9 mouse cellular contexts compared by ENCODE assay signal in the genomic region with DNA sequence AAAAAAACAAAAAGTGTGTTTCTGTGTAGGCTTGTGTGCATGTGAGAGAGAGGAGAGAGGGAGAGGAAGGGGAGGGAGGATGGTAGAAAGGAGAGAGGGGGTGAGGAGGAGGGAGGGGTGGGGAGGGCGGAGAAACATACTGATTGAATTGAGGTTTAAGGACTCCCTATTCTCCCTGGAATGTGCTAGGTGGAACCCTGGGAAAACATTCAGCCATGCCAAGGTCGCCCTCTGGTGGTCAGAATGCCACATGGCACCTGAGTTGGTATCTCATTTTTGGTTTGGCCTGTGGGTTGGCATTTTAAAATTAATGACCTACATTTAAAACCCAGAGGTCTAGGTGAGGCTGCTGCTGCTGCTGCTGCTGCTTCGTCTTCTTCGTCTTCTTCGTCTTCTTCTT.
A peak's percentile ranks its signal among the peaks of the same experiment; 100 is the strongest.
DNase-seq lines count a peak whose midpoint lies in the region; ATAC-seq lines count a peak whose summit lies in the region.
"Had no signal": no experiment of that assay in that cellular context is flagged by ENCODE, and none has a peak within 500 bp of the region (broad histone marks: within the 10 kb centered on the region; RNA-seq: fewer than 3 reads in every experiment).

No protein-coding gene starts in this region.

- DNase-seq in heart, adult 18-20 months: peak; percentile 55 to 85
- peak; percentile 13 for DNase-seq in MN1 (ENCODE audit: low spot score)
- peak; percentile 66 for DNase-seq in cerebellum, adult 9-10 months
- peak; percentile 43 to 46 for DNase-seq in gastrocnemius, postnatal 36 days
- peak; percentile 84 to 85 for DNase-seq in layer of hippocampus, postnatal 10 days (ENCODE audit: low spot score in 2 of 2)
- peak; percentile 52 to 73 for DNase-seq in lung, postnatal 4 days

- no peak overlapping the region for H3K27ac ChIP-seq in heart, embryonic 12.5 days (ENCODE audit: poor library complexity, severe bottlenecking)
- no peak overlapping the region for H3K27ac ChIP-seq in stomach, embryonic 16.5 days (ENCODE audit: low read length)

- intact Hi-C loops in gastrocnemius, postnatal 36 days (cut with DNase I): no loop called here

- H3K27me3 ChIP-seq in heart, embryonic 12.5 days (replicated peaks): no peaks in the 10 kb centered on the region; the same call in 1 of the 2 replicates
- H3K27me3 ChIP-seq in stomach, embryonic 16.5 days (ENCODE audit: control insufficient read depth, insufficient read depth, low read length): no peaks in the 10 kb centered on the region

- H3K9me3 ChIP-seq in heart, embryonic 12.5 days (replicated peaks): no peaks in the 10 kb centered on the region
- H3K9me3 ChIP-seq in stomach, embryonic 16.5 days (replicated peaks; ENCODE audit: control insufficient read depth, low read length): no peaks in the 10 kb centered on the region

- H3K4me3 ChIP-seq in heart, embryonic 12.5 days: no peak overlapping the region
- no peak overlapping the region for H3K4me3 ChIP-seq in stomach, embryonic 16.5 days (replicated peaks; ENCODE audit: low read length)
- H3K4me3 ChIP-seq: myocyte had no signal

- H3K36me3 ChIP-seq in heart, embryonic 12.5 days: no peaks in the 10 kb centered on the region
- H3K36me3 ChIP-seq in stomach, embryonic 16.5 days (ENCODE audit: control insufficient read depth, insufficient read depth, low read length): no peaks in the 10 kb centered on the region

- no peaks in the 10 kb centered on the region for H3K4me1 ChIP-seq in heart, embryonic 12.5 days (replicated peaks)
- H3K4me1 ChIP-seq in stomach, embryonic 16.5 days (ENCODE audit: control insufficient read depth, insufficient read depth, low read length): no peaks in the 10 kb centered on the region

- no peak for ATAC-seq in heart, embryonic 12.5 days (ENCODE audit: insufficient number of reproducible peaks, low FRiP score)
- 0 out of 2 replicates have a peak, but pooled peaks have one; percentile 50 for ATAC-seq in stomach, embryonic 16.5 days (ENCODE audit: insufficient read depth, low FRiP score)

- no peak overlapping the region for H3K9ac ChIP-seq in heart, embryonic 12.5 days
- no peak overlapping the region for H3K9ac ChIP-seq in stomach, embryonic 16.5 days (ENCODE audit: low read length)

- WGBS in heart, embryonic 12.5 days: 15% methylated on average over 5 of the region's 5 CpGs
- 19% methylated on average over 5 of the region's 5 CpGs for WGBS in stomach, embryonic 16.5 days

- H3K4me2 ChIP-seq in heart, embryonic 12.5 days: no peak overlapping the region
- H3K4me2 ChIP-seq in stomach, embryonic 16.5 days (ENCODE audit: low read depth, low read length): no peak overlapping the region

Comparison
In these comparisons a context has a peak if more than half of its experiments do, and no peak if none do; other contexts are left out.
1. DNase-seq: peak in every context shown above with its lines; median percentile 84 in layer of hippocampus, postnatal 10 days; 70 in heart, adult 18-20 months; 66 in cerebellum, adult 9-10 months; 62 in lung, postnatal 4 days; 44 in gastrocnemius, postnatal 36 days; 13 in MN1.